Mouse (Mus musculus): ENCODE results near the gene Rabgef1.

Rabgef1 gene

GRCm38 (mm10) chr5:130171423-130171954 is at the start of gene Rabgef1:
Rabgef1 (plus strand) TSS chr5:130171798.
- DNase-seq, result peak; percentile 95

DNA sequence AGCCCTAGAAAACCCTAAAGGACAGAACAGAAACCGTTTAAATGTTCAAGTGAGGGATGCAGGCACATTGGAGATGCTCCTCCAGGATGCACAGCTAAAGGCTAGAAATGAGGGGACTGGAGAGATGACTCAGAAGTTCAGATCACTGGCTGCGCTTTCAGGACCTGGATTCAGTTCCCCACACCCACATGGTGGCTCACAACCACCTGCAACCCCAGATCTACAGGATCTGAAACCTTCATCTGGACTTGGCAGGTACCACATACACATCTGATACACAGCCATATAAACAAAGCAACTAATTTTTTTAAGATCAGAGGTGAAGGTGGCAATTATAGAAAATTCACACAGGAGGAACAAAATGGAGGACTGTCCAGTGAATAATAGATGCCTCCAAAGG is 49.2 kb upstream of the Rabgef1 start:
- DNase-seq, result no peak

GRCm38 (mm10) chr5:130124271-130124670 is 47.3 kb upstream of the Rabgef1 start:
- peak; percentile 6 for DNase-seq

DNA sequence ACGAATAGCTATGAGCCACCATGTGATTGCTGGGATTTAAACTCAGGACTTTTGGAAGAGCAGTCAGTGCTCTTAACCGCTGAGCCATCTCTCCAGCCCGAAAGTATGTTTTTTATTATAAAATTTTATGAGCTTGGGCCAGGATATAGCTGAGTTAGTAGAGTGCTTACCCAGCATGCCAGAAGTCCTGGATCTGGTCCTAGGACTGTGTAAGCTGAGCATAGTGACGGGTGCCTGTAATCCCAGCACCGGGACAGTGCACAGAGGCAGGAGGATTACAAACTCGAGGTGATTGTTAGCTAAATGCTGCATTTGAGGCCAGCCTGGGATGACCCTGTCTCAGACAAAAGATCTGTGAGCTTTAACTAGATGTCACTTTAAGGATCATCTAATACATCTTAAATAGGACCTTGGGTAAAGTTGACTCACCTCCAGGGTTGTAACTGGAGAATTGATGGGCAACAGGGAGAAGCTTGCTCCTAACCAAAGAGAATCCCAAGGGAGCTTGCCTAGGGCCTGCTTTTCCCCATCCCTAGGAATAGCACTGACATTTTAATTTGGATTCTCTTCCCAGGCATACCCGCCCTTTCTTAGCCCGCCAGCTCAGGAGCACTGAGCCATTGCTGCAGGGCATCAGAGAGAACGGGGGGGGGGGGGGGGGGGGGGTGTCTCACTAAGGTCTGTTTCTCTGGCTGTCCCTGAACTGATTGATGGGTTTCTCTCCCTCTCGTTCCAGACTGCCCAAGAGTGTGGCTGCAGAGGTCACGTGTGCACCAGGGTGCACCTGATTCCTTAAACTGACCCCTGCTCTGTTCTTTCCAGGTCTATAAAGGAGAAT is 42.7 kb upstream of the Rabgef1 start:
- DNase-seq, result no peak

GRCm38 (mm10) chr5:130129524-130129793 is 42.1 kb upstream of the Rabgef1 start:
- no peak for DNase-seq

DNA sequence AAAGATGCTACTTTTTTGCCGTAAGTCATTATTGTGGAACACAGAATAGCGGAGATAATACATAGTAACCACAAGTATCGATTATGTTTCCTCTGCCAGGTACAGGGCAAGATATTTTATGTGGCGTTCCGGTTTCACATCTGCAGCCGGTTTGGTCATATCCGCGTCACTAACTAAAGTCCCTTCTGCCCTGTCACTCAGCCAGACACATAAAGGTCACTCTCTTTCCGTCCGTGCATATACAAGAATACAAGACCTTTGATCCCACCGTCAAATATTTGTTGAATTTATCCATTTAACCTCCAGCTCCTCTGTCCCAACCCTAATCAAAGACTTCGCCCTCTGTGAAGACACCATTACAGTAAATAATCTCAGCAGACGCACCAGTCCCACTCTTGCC is 35.0 kb upstream of the Rabgef1 start:
- DNase-seq, result no peak

DNA sequence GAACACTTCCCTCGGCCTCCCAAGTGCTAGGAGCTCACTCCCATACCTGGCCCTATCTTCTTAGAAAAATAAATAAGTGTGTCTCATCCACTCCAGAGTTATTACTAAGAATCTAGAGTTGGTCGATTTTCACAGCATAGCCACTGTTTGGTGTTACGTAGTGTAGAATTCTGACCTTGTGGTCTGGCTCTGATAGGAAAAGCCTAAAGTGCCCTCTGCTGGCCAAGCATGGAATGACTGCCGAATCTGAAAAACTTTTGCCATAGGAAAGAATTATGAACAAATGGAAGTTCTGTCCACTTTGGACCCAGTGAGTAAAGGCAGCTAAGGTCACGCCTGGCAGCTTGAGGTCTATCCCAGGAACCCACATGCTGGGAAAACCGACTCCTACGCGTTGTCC is 32.2 kb upstream of the Rabgef1 start:
- peak; percentile 82 for DNase-seq

DNA sequence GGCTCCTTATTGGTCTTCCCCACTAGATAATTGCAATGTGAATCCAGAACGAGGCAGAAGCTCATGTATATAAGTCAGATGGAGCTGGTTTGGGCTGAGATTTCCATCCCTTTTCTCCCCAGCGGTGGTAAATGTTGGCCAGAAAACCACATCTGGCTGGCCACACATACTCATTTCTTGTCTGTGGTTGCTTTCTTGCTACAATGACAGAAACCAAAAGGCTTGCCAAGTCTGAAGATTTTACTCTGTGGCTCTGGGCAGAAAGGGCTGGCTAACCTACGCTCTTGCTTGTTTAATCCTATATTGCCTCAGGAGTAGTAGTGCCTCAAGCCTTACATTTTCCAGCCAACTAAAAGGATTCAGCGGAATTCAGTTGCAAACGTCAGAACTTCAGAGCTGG is 30.5 kb upstream of the Rabgef1 start:
- DNase-seq, result no peak

- no peak for DNase-seq
Measured at GRCm38 (mm10) chr5:130142041-130142440, 29.6 kb upstream of the Rabgef1 start.

DNA sequence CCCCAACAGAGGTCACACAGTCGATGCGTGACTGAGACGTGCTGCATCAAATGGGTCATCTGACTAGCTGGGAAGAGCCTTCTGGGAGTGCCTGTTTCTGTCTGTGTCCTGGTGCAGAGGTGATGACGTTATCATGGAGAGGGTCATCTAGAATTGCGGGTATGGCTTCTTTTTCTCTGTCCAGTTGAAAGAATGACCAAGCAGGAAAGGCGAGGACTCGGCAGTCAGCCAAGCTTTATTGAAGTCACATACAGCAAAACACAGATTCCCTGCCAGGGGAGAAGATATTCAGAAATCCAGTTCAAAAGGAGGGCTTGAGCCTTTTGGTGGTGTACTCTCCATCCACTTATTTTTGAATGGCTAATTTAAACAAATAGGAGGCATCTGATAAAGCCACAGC is 28.5 kb upstream of the Rabgef1 start:
- DNase-seq, result no peak

- DNase-seq, result peak; percentile 89
Measured at GRCm38 (mm10) chr5:130143977-130144333, 27.6 kb upstream of the Rabgef1 start.

- peak; percentile 99 for DNase-seq
Measured at GRCm38 (mm10) chr5:130144334-130145312, 27.0 kb upstream of the Rabgef1 start, which contains the start of gene Kctd7. Kctd7 (plus strand) TSS chr5:130144861.

DNA sequence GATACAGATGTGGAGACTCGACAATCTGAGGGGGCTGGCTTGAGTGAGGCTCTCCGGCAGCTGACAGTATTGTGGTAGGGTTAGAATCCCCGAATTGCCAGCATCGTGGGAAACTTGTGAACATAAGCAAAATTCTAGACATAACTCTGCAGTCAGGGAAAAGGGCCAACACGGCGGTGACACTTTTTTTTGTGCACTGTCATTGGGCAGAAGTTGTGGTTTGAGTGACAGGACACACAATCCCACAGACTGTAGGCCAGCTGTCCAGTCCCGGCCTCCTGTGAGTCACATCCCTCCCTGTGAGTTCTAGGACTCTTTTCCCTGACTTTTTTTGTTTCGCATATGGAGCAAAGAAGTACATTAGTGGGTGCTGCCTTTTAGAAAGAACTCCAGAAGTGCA is 25.6 kb upstream of the Rabgef1 start:
- DNase-seq, result no peak

GRCm38 (mm10) chr5:130149726-130150310 is 21.8 kb upstream of the Rabgef1 start:
- DNase-seq, result no peak

- DNase-seq, result no peak
Measured at GRCm38 (mm10) chr5:130154286-130154685, 17.3 kb upstream of the Rabgef1 start.

GRCm38 (mm10) chr5:130158545-130158944 is 13.1 kb upstream of the Rabgef1 start:
- DNase-seq, result no peak

GRCm38 (mm10) chr5:130159761-130160201 is 11.8 kb upstream of the Rabgef1 start:
- DNase-seq, result no peak

DNA sequence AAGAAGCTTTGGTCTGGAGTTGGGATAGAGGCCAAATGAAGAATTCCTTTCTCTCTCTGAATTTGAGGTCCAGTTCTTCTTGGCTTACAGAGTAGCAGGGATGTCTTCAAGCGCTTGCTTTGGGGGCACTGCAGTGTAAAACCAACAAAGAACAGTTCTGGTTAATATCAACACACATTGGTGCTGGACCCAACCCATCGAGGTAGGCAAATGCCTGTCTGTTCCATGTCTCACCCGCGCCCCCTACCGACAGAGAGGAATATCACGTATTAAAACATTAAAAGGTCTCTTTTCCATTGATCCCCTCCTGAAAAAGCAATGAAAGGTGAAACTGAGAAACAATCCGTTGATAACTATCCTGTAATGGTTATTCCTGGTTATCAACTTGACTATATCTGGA is 7.9 kb upstream of the Rabgef1 start:
- peak; percentile 77 for DNase-seq

- no peak for DNase-seq
Measured at GRCm38 (mm10) chr5:130165213-130165612, 6.4 kb upstream of the Rabgef1 start.

GRCm38 (mm10) chr5:130169109-130169508 is 2.5 kb upstream of the Rabgef1 start:
- no peak for DNase-seq

GRCm38 (mm10) chr5:130170666-130171422 is 754 bp upstream of the Rabgef1 start:
- no peak for DNase-seq

DNA sequence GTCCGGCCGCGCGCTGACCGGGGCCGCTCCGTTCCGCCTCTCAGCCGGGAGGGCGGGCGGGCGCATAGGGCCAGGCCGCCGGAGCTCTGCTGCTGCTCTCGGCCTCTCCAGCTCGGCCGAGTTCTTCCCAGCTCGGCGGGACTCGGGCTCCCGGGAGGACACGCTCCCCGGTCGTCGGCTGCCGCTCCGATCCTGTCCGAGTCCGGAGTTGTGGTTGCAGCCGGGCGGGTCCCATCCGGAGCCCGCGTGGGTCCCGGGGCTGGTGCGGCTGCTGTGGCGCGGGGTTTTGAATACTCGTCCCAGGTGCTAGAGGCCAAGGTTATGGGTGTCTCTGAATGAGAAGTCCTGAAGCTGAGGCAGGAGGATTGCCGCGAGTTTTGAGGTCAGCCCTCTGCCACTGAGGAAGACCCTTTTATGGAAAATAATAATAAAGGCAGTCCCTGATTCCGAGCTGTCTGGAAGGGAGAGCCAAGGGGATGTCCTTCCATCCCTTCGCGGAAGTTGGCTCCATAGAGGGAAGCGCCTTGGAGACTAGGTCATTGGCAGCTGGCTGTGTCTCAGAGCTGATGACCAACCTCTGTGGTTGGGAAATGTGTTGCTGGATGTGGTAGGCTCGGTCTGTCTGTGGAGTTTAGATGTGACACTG is 481 bp downstream of the Rabgef1 start:
- no peak for DNase-seq

Data from retina, postnatal 1 day (tissue).